Mouse (Mus musculus) gastrocnemius, adult 18-20 months (tissue): ENCODE measurements at regions not wholly inside any gene's neighbourhood (a gene's known extent, or its start where the extent isn't known, plus 50 kb on each side); places are given as distances from the start of the nearest gene placed in this dataset.
"Not testable (repeated sequence)": the region's sequence is repeated elsewhere in the genome, so short reads cannot be mapped to it uniquely, and the experiment has no call there.

ENCODE experiments used
- DNase-seq: peaks from one replicate; pipeline ENCODE4 v3.0.0; 2021; ENCODE audit warnings: low spot score

DNA sequence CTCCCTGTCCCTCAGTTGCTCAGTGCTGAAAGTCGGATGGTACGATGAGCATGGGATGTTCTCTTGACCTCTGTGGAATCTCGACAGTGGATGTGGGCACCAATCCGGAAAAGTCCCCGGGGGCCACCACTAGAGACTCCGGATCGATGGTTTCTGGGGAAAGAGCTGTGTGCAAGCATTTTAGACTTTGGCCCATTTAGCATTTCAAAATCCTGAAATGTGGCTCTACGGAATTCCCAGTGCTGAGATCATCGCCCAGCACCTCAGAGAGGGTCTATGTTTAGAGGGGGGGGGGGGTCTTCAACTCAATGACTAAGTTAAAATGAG is 68.6 kb downstream of the Tomm20 start:
- no peak for DNase-seq

DNA sequence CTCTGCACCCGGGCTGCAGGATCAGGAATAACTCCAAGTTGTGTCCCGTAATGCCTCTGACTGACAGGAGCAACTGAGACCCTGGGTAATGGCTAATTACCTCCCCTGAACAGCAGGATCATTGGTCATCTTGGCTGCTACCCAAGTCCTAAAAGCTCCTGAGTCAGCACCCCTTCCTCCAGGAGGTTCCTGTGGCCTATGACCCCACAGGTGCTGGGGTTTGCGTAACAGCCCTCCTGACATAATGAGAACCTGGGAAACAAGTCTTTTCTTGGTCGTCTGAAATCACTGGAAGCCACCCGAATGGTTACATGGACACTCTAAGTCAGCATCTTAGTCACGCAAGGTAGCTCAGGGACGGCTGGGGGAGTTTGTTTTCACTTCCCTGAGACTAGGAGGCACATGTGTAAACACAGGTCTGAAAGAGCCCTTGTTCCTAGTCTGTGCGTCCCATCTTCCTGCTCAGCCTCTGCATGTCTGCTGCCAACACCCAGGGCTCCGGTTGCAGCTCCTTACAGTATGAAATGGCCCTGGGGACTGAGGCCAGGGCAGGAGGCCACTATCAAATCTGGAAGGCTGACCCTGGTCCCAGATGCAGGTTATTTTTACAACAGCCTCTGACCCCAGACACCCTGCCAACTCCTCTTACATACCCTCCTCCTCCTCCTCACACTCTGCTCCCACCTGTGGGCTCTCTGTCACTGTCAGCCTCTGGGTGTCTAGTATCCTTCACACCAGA is 69.2 kb downstream of the Tomm20 start:
- DNase-seq, result peak; percentile 89

DNA sequence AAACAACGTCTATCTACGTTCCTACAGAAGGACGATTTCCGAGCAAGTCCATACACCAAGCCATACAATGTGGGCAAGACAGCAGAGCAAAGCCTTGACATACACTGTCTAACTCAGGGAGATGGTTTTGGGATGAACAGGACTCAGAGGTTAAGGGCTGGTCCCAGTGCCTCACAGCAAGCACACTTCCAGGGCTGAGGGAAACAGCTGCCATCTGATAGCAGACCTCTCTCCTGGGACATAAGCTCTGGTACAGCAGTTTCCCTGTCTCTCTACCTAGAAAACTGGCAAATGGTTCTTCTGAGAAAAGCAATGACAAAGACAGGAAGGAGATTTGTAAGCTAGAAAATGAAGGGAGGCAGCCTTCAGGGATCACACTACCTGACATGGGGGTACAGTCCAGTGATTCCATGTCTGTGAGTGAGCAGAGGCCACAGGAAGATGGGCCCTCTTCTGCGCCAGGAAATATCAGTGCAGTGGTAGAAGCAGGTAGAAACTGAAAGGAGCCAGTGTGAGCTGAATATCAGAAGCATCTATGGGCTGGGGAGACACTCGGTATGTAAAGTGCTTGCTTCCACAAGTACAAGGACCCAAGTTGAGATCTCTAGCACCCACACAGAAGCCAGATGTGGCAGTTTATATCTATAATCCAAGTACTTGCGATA is 70.0 kb downstream of the Tomm20 start:
- no peak for DNase-seq

GRCm38 (mm10) chr8:126874846-126875245 is 70.8 kb downstream of the Tomm20 start:
- DNase-seq, result no peak

- no peak for DNase-seq
Observed at GRCm38 (mm10) chr8:126874126-126874730, 71.4 kb downstream of the Tomm20 start.

DNA sequence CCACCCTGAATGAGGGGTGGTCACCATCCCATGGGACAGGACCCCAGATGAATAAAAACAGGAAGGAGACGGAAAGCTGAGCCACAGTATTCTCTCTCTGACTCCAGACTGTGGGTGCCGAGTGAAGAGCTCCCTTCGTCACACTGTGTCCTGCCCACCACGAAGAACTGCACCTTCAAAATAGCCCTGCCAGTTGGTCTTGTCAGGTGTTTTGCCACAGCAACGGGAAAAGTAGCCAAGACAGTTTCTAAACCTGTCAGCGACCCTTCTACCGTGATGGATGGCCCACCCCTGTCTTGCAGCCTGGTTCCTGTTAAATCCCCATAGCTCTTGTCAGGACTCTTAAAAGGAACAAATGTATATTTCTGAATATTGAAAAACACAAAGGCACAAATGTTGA is 72.3 kb downstream of the Tomm20 start:
- no peak for DNase-seq

DNA sequence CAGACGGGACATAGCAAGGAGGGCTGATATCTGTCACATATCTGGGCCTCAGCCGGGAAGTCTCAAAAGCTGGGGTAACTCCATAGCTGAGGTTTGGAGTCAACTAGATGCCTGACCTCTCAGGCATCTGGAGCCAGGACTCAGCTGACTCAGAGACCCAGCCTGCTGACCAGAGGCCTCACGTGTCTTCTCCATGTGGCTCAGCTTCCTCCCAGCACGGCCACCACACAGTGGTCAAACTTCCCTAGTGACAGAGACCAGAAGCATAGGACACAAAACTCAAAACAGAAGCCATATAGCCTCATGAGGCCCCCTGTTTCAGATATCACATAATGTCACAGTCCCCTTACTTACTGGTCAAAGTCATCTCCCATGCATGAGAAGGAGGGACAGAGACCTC is 73.1 kb downstream of the Tomm20 start:
- peak; percentile 78 for DNase-seq

DNA sequence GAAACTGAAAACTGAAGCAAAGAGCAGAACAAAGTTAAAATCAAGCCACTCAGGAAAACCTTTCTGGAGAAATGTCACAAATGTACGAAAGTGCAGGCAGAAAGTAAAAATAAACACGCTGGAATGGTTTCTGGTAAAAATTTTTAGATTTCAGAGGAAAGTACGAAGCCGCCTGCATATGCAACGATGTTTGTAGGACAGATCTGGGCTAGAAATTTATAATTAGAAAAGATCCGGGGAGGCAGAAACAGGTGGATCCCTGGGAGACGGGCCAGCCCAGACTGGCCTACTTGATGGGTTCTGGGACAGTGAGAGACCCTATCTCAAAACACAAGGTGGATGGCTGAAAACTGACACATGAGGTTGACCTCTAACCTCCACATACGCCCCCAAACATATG is 73.5 kb downstream of the Tomm20 start:
- DNase-seq, result no peak

DNA sequence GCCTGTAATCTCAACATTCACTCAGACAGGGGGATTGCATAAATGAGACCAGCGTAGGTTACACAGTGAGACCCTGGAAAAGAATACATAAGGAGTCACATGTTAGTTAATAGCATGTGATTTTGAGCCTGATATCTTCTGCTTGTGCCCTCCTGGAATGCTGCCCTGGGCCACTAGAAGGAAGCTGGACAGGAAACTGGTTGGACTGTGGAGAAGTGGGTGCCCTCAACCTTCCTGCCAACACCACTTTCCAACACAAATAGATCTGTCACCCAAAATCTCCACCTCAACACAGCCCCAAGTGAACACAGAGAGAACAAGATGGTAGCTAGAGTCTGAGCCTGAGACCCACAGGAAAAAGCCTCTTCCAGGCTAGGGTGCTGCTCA is 76.2 kb downstream of the Tomm20 start:
- DNase-seq, result no peak

DNA sequence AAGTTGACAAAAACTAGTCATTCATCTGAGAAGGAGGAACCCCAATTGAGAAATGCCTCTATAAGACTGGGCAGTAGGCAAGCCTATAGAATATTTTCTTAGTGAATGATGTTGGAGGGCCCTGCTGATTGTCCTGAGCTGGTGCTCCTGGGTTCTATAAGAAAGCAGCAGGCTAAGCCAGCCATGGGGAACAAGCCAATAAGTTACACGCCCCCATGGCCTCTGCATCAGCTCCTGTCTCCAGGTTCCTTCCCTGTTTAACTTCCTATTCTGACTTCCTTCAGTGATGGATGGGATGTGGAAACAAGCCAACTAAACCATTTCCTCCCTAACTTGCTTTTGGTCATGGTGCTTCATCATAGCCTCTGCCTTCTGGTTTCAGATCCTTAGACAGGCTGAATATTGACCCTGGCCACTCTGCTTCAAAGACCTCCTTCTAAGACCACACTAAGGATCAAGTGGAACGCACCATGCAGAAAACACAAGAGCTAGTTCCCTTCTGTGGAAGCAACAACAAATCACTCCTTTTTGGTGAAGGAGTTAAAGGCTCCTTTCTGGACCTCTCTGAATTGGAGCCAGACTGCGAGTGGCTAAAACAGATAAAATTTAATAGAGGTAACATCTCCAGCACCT is 76.7 kb downstream of the Tomm20 start:
- DNase-seq, result no peak

- no peak for DNase-seq
Observed at GRCm38 (mm10) chr8:126867121-126867988, 78.3 kb downstream of the Tomm20 start.

DNA sequence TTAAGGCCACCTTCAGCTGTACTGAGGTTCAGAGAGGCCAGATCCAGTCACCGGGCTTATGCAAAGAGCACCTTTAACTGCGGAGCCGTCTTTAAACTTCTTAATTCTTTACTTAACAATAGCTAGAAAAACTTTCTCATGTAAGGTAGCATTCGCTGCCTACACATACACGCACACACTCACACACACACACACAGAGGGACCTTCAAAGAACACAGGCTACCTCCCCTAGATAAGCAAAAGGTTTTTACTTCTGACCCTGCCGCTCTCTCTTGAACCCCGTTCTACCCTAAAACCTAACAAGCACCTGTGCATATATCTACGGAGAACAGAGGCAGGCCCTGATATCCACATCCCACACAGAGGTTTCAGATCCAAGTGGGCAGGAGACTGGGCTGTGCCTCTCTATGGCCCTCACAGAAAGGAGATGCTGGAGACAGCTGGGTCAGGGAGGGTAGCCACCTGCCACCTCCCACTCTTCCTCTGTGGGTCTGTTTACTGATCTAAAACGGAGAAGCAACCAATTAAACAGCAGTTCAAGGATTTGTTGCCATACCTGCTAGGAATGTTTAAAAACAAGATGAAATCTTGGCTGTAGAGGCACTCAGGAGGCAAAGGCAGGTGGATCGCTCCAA is 81.2 kb downstream of the Tomm20 start:
- DNase-seq, result no peak

- DNase-seq, result not testable (repeated sequence)
Observed at GRCm38 (mm10) chr8:126863661-126864060, 82.0 kb downstream of the Tomm20 start.

DNA sequence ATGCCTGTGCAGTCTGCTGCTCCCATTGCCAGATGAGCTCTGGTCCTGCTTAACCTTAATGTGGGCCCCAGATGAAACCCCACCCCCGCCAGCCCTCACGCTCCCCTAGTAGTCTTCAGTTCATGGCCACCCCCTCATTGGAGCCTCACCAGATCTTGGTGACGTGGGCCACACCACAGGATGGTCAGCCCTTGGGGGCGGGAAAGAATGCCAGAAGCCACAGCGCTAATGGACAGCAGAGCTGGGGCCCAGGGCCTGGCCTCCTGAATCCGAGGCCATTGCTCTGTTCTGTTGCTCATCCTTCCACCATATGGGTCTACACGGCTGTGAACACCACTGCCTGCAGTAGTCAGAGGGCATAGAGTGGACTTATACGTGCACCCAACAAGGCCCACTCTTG is 83.9 kb downstream of the Tomm20 start:
- no peak for DNase-seq

DNA sequence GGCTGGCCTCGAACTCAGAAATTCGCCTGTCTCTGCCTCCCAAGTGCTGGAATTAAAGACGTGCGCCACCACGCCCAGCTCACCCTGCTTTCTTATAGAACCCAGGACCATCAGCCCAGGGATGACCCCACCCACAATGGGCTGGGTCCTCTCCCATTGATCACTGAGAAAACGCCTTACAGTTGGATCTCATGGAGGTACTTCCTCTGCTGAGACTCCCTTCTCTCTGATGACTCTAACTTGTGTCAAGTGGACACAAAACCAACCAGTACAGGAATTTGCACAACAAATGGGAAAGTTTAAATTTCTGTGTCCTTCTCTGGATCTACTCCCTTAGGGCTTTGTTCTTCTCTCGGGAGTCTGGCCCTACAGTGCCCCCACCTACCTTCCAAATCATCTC is 85.0 kb downstream of the Tomm20 start:
- no peak for DNase-seq

GRCm38 (mm10) chr8:126859706-126860424 is 85.8 kb downstream of the Tomm20 start:
- no peak for DNase-seq

DNA sequence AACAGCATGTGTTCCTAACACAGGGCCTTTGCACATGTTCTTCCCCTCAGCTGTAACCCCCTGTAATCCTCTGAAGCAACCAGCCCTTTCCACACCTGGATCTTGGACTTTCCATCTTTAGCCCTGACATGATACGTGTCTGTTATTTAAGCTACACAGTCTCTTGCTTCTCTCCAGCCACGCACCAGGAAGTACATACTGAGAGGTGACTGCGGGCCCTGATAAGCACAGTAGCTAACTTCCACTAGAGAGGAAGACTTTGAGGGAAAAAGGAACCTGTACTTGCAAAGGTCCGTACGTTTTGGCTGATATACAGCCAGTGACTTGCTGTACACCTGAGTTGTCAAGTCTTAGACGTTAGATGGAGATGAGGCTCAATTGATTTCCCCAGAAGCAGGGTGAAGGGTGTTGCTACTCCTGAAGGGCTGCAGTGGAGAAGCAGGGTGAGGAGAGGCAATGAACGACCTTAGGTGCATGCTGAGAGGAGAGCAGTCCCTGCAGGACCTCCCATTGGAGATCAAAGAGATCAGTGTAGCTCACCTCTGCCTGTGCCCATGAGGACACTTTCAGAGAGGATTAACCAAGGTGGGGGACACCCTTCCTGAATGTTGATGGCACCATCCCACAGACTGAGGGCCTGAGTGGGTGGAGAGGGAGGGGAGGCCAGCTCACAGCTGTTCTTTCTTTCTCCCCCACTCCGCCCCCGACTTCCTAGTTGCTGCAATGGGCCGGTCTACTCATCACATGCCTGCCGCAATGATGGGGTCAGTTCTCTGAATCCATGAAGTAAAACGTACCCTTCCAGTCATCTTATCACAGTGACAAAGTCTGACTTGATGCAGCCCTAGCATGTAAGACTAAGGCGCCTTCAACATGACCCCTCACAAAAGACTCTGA is 88.1 kb downstream of the Tomm20 start:
- DNase-seq, result no peak

GRCm38 (mm10) chr8:126855914-126856313 is 89.7 kb downstream of the Tomm20 start:
- DNase-seq, result no peak

DNA sequence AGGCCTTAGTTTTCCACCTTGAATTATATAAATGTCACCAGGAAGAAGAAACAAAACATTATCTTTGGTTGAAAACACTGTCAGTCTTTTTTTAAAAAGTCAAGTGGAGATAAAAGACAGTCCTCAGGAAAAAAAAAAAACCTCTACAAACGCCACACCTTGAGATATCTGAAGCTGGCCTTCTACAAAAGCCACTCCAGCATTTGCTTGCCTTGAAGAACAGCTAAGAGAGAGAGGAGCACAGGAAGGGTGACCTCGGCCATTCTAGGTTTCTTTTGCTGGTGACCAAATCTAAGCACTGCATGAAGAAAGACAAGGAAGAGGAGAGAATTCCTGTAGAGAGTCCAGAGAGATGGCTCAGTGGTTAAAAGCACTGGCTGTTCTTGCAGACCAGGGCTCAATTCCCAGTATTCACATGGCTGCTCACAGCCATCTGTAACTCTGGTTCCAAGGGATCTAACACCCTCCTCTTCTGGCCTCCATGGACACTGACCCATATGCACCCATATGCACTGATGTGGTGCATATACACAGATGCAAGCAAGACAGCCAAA is 90.5 kb downstream of the Tomm20 start:
- no peak for DNase-seq
